Mouse (Mus musculus) inflammation-experienced regulatory T-cells, adult 16 weeks (primary cell): ENCODE data around the gene Zfp280c. TPM values are rescaled to one million over a fixed set of nuclear protein-coding genes. Genes with fewer than 3 reads are reported as not detected.

Source experiments
- polyA plus RNA-seq: library from polyadenylated mRNA; unstranded; fragments of 100-300 nt; shearing (Covaris generic); gene quantifications from one replicate; pipeline ENCODE4 v1.2.1, GENCODE M21; 2017

Zfp280c gene
- 16.3 TPM for polyA plus RNA-seq

DNA sequence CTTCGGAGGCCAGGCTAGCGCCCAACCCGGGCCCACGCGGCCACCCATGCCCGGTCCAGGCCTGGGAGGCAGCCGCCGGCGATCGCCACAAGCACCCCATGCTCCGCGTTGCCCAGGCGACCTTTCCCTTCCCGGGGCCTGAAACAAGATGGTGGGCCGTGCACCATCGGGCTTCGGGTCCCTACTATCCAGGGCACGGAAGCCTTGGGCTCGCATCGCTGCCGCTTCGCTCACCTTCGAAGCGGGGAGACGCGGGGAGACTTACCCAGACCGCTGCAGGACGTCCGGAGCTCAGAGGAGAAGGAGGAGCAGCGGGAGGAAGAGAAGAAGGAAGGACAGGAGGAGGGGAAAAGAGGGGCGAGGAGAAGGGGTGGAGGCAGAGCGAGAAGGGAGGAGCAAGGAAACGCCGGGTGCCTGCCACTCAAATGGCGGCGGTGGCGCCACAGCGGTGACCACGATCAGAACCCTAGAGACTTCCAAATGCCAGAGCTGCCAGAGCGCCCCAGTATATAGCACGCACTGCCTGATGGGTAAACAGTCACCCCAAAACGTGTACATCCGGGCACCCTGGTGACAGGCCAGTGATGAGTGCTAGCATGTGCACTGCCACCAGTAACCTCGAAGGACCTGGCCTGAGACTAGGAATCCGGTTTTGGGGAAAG lies at the start of gene Zfp280c:
Gene Zfp280c, minus strand, starts transcription at position 406 of the 662 bp plus-strand sequence.

DNA sequence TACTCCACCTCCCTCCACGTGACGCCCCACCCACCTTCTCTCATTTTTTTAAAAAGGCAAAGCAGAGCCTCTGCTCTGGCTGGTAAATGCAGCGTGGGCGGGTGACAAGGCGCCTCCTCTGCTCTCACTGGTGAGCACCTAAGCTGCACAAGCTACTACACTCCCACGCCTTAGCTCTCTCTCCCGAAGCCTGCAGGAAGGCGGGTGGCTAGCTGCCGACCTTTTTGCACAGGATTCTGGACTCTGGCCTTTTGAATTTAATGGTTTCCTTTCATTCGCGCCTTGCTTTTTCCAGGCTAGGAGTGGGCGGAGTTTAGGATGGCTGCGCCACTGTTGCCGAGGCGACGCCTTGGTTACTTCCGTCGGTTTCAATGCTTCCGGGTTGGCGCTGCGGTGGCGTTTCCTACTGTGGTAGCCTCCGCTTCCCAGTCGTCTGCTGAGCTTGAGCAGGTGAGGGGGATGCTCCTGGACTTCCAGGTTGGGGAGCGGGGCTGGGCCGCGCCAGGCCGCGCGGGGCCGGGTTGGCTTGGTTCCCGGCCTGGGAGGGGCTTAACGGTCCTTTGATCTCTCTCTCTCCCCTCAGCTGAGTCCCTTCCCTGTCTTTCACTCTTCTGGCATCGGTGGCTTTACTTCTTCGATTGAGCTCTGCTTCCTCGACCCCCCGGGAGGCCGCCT lies 29.2 kb upstream of the Zfp280c start, which contains the start of gene Slc25a14:
Gene Slc25a14, plus strand, starts transcription at position 35 of the 675 bp plus-strand sequence.

DNA sequence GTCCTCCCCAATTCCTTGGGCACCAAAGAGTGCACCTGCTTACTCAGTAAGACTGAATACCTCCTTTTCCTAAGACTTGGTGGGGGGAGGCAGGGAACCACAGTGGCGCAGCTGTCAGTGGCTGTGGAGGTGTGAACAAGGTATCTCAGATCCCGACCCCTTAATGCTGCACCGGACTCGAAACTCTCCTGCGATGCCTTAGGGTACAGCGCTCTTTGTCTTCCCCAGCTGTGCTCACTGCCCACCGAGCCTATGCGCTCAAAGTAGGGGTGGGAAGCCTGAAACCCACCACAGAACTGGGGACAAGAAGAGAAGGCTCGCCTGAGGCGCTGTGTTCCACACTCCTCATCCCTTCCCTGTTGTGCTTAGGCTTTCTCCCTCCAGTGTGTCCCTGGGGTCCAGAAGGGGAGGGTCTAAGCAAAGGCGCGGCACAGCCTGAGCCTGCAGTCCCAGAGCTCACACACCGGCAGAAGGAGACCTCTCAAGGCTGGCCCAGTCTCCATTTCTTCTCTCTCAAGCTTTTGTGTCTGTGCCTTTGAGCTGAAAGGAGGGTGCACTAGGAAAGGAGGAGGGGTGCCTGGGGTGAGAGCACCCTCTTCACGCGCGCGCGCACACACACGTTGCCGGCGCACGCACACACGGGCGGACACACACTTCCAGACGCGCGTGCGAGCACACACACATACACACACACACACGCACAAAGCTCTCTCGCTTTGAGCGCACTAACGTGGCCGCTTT lies 75.3 kb downstream of the Zfp280c start, which contains the start of gene Rab33a:
Gene Rab33a, plus strand, starts transcription at position 478 of the 741 bp plus-strand sequence.

DNA sequence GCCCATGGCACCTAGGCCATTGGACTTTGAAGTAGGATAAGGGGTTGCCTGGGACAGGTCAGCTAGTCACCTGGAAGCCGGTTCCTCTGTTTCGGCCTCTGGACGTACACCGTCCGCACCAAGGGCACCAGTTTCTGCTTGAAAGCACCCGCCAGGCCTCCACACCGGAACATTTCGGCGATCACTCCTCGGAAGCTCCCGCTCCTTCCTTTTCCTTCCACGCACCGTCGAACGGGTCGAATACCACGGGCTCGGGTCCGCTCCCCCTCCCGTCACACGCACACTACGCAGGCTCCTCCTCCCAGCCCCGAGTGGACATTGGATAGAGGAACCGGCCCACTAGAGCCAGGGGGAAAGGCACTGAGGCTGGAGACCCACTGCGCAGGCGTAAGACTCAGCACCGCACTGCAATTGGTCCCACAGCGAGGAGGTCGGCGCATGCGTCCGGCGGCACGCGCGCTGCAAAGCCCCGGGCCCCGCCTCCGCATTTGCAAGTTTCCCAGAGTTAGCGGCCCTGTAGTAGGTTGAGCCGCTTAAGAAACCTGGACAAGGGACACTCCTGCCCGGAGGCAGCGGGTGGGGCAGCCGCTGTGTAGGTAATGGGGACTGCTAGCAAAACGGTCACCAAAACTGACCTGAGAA lies 81.0 kb downstream of the Zfp280c start, which contains the start of gene Aifm1:
Gene Aifm1, minus strand, starts transcription at position 398 of the 642 bp plus-strand sequence.

Other genes starting within 250 kb of the Zfp280c start
- 30.5 TPM for gene Elf4, start 131.4 kb downstream of the Zfp280c start, polyA plus RNA-seq
- gene Aifm1, start 80.9 kb downstream of the Zfp280c start, polyA plus RNA-seq: 56.4 TPM
- 0.43 TPM for gene Rab33a, start 75.2 kb downstream of the Zfp280c start, polyA plus RNA-seq
- gene Slc25a14, start 28.9 kb upstream of the Zfp280c start, polyA plus RNA-seq: 14.9 TPM
- not detected for gene Gpr119, start 80.0 kb upstream of the Zfp280c start, polyA plus RNA-seq
- gene Rbmx2, start 100.5 kb upstream of the Zfp280c start, polyA plus RNA-seq: 22.7 TPM